Mouse (Mus musculus): ENCODE measurements around the gene Arfgap2.
A peak's percentile ranks its signal among the peaks of the same experiment; 100 is the strongest.
"Not testable (repeated sequence)": the region's sequence is repeated elsewhere in the genome, so short reads cannot be mapped to it uniquely, and the experiment has no call there.

The Arfgap2 gene

GRCm38 (mm10) chr2:91264711-91265681, at the start of gene Arfgap2:
TSS of gene Arfgap2 (plus strand) at chr2:91264974.
- DNase-seq (ENCODE audit: low spot score in 2 of 2) = peak; percentile 99

- DNase-seq (ENCODE audit: low spot score in 2 of 2) = no peak
Measured at GRCm38 (mm10) chr2:91217032-91217431, 47.7 kb upstream of the Arfgap2 start.

- DNase-seq (ENCODE audit: low spot score in 2 of 2) = no peak
Measured at GRCm38 (mm10) chr2:91220501-91220900, 44.3 kb upstream of the Arfgap2 start.

- no peak for DNase-seq (ENCODE audit: low spot score in 2 of 2)
Measured at GRCm38 (mm10) chr2:91223614-91224013, 41.2 kb upstream of the Arfgap2 start.

GRCm38 (mm10) chr2:91229735-91230134, 35.0 kb upstream of the Arfgap2 start:
- DNase-seq (ENCODE audit: low spot score in 2 of 2) = peak; percentile 40 to 70

- DNase-seq (ENCODE audit: low spot score in 2 of 2) = peak; percentile 81 to 82
Measured at GRCm38 (mm10) chr2:91236601-91237510, 27.9 kb upstream of the Arfgap2 start, which contains the start of gene Ddb2. TSS of gene Ddb2 (minus strand) at chr2:91236982.

- DNase-seq (ENCODE audit: low spot score in 2 of 2) = not testable (repeated sequence)
Measured at GRCm38 (mm10) chr2:91237511-91238080, 27.2 kb upstream of the Arfgap2 start.

GRCm38 (mm10) chr2:91242547-91242946, 22.2 kb upstream of the Arfgap2 start:
- DNase-seq (ENCODE audit: low spot score in 2 of 2) = no peak

GRCm38 (mm10) chr2:91243416-91243815, 21.4 kb upstream of the Arfgap2 start:
- peak; percentile 71 to 79 for DNase-seq (ENCODE audit: low spot score in 2 of 2)

GRCm38 (mm10) chr2:91244557-91245228, 20.1 kb upstream of the Arfgap2 start:
- no peak for DNase-seq (ENCODE audit: low spot score in 2 of 2)

- no peak for DNase-seq (ENCODE audit: low spot score in 2 of 2)
Measured at GRCm38 (mm10) chr2:91248366-91248765, 16.4 kb upstream of the Arfgap2 start.

- DNase-seq (ENCODE audit: low spot score in 2 of 2) = no peak
Measured at GRCm38 (mm10) chr2:91252001-91252400, 12.8 kb upstream of the Arfgap2 start.

- no peak for DNase-seq (ENCODE audit: low spot score in 2 of 2)
Measured at GRCm38 (mm10) chr2:91252512-91252911, 12.3 kb upstream of the Arfgap2 start.

GRCm38 (mm10) chr2:91254725-91255380, 9.9 kb upstream of the Arfgap2 start:
- no peak for DNase-seq (ENCODE audit: low spot score in 2 of 2)

- peak in 1 of 2 experiments; percentile 64 for DNase-seq (ENCODE audit: low spot score in 2 of 2)
Measured at GRCm38 (mm10) chr2:91255661-91256150, 9.1 kb upstream of the Arfgap2 start, which contains the start of gene Pacsin3. TSS of gene Pacsin3 (plus strand) at chr2:91255954.

- no peak for DNase-seq (ENCODE audit: low spot score in 2 of 2)
Measured at GRCm38 (mm10) chr2:91256256-91257125, 8.3 kb upstream of the Arfgap2 start.

- DNase-seq (ENCODE audit: low spot score in 2 of 2) = no peak
Measured at GRCm38 (mm10) chr2:91257126-91257980, 7.4 kb upstream of the Arfgap2 start.

- peak in 1 of 2 experiments; percentile 55 for DNase-seq (ENCODE audit: low spot score in 2 of 2)
Measured at GRCm38 (mm10) chr2:91258054-91258453, 6.7 kb upstream of the Arfgap2 start.
